Mouse (Mus musculus) MN1 (cell line): Measurements from ENCODE around the gene Spata48.

Source experiments
- DNase-seq: peaks from one replicate; pipeline ENCODE4 v3.0.0-alpha.2; 2016; ENCODE audit warnings: low spot score

Gene Spata48

GRCm38 (mm10) chr11:11461635-11462560 lies at the start of gene Spata48, which contains the start of gene Zpbp:
TSS of gene Spata48 (plus strand) at chr11:11462094.
TSS of gene Zpbp (minus strand) at chr11:11462408.
- no peak for DNase-seq

- no peak for DNase-seq
These were observed 47.7 kb upstream of the Spata48 start for GRCm38 (mm10) chr11:11414188-11414587.

- no peak for DNase-seq
These were observed 44.5 kb upstream of the Spata48 start for GRCm38 (mm10) chr11:11417356-11417755.

DNA sequence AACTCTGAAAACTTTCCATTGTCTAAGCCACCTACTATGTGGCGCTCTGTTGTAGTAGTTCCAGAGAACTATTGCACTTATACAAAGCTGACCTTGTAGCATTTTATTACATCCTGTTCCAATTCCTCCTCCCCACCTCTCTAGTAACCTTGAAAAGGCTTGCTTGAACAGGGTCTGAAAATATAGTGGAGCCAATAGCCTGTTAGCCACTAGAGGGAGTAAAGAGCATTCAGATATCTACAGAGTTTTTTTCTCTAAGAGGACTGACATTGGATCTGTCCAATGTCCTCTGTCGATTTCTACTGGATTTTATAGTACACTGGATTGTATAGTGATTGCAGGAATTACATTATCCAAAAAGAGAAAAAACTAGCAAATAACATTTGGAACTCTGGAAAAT lies 6.9 kb upstream of the Spata48 start:
- DNase-seq = no peak

DNA sequence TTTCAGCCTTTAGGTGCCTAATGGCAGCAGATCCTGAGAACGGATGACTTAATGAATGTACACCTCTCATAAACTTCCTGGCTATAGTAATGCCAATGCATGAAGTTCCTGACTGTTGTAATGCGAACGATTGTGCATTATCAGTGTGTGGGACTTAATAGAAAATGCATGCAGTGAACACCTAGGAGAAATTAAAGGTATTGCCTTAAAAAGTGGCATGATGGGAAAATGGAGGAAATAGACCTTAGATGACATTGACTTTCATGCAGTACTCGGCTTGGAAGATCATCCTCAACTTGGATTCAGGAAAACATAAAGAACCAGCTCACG lies 632 bp downstream of the Spata48 start:
- DNase-seq = no peak

DNA sequence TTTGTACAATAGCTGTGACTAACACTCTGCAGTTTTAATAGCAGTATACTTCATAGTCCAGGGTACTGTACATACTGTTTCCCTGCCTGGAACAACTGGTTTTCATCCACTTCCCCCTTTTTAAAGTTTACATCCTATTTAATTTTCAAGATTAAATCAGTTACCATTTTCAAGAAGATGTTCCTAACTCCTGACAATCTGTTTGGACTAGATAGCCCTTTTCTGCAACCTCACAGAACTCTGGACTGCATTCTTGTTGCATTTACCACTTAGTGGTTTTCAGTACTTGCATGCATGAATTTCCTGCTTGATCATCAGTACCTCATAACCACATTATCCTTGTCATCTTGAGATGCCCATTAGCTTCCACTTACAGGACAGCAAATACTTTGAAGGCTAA lies 7.0 kb downstream of the Spata48 start:
- no peak for DNase-seq

- DNase-seq = no peak
These were observed 22.5 kb downstream of the Spata48 start for GRCm38 (mm10) chr11:11484378-11484777.

DNA sequence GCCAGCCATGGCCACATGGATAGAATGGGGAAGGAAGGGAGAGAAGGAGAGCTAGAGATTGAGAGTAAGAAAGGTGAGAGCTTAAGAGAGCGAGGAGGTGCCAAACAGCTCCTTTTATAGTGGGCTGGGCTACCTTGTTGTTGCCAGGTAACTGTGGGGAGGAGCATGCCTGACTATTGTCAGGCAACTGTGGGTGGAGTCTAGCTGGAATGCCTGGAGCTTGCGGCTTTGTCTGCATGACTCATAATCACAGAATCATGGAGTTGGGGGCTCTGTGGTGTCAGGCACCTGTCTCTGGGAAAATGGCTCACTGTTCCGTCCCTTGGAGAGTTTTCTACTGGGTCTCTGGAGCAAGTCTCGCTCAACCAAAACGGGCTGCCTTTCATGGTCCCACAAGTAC lies 30.1 kb downstream of the Spata48 start:
- DNase-seq = no peak

- no peak for DNase-seq
These were observed 33.8 kb downstream of the Spata48 start for GRCm38 (mm10) chr11:11495697-11496096.

- DNase-seq = peak; percentile 11
These were observed 38.0 kb downstream of the Spata48 start for GRCm38 (mm10) chr11:11499944-11500343.

DNA sequence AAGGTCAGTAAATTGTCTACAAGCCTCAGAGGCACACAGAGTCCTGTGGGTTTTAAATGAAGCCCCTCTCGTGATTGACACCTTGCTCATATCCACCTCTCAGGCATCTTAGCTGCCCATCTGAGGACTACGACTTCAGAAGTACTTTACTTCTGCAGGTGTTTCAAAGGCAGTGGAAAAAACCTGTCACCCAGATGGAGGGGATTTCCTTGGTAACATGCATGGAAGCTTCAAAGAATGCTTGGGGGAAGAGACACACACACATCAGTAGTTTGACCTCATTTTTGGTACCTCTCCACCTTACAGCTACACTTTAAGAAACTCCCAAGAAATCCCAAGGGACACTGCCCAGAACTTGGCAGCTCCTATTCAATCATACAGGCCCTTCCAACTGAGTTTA lies 44.3 kb downstream of the Spata48 start:
- no peak for DNase-seq

DNA sequence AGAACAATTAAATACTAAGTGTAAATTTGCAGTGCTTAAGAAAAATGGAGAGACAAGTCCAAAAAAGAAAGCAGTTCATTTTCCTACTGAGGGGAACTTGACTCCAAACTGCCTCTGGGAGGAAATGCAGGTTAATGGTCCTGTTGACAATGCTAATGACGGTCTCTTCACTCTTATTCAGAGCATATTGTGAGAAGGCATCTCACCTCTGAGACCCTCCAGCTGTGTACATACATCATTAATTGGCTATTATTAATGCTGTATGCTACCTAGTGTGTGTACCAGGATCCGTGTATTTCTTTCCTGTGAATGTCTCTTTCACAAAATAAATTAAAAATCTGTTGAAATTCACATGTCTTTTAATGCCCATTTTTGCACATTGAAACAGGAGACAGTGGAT lies 47.5 kb downstream of the Spata48 start:
- DNase-seq = no peak

GRCm38 (mm10) chr11:11512056-11512455 lies 50.2 kb downstream of the Spata48 start:
- DNase-seq = no peak

DNA sequence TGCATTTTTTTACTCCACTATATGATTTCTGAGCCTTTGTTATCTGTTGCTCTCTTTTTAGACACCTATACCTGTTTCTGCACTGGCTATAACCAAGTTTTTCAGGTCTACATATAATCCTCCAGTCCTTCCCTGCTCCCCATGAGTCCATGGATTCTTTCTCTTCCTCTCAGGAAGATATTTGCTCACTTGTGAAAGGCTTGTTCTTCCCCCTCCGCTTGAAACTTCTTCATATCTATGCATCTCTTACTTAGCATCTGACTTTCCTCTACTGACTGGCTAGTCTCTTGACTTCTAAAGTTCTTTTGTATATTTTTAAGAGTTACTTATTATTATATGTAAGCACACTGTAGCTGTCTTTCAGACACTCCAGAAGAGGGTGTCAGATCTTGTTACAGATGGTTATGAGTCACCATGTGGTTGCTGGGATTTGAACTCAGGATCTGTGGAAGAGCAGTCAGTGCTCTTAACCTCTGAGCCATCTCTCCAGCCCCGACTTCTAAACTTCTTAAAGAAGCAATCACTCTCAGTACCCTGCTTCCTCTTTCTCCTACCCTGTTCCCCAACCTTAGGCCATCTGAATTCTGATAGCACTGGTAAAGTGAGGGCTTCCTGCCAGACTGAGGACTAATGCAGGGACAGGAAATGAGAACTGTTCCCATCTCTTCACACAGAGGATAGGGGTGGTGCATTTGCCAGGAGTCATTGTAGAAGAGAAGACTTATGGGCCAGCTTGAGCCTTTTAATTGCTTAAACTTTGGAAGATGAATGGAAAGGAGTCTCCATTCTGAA lies 51.3 kb downstream of the Spata48 start:
- DNase-seq = no peak

- DNase-seq = no peak
These were observed 53.0 kb downstream of the Spata48 start for GRCm38 (mm10) chr11:11514920-11515319.

- DNase-seq = no peak
These were observed 56.0 kb downstream of the Spata48 start for GRCm38 (mm10) chr11:11517781-11518435.

DNA sequence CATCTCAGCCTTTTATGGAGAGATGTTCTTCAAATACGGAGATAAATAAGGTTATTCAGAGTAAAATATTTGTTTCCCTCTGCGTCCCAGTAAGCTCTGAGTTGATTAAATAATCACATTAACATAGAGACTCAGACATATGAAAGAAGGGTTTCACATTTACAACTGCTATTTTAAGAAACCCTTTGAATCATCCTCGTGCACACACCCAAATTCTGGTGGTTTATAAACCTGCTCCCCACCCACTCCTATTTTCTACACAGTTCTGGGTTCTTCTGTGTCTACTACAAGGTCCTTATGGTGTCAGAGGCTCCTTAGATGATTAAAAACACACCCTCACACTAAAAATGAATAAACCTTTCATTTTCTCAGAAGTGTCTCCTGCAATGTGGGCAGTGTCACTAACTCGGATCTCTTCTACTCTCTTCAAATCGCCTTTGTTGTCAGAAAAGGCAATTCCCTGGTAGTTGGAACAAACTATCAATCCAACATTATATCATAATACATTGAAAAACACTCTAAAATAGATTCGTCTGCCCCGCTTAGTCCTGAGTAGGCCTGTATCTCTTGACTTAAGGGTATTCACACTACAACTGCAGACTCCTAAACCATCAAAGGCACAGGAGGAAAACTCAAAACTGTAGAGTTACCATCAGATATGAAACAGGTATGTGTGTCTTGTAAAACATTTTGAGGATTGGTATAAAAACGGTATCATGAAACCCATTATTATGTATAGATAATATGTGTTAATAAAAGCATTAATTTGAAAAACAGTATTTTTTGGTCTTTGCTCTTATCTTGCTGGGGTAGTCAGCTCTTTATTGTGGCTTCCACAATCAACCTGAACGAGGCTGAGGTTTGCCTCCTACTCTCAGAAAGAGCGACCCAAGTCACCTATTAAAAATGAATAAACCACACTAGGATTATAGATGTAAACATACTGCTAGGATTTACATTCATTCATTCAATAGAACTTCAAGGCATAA lies 57.7 kb downstream of the Spata48 start:
- no peak for DNase-seq

- DNase-seq = no peak
These were observed 60.1 kb downstream of the Spata48 start for GRCm38 (mm10) chr11:11521908-11522441.

DNA sequence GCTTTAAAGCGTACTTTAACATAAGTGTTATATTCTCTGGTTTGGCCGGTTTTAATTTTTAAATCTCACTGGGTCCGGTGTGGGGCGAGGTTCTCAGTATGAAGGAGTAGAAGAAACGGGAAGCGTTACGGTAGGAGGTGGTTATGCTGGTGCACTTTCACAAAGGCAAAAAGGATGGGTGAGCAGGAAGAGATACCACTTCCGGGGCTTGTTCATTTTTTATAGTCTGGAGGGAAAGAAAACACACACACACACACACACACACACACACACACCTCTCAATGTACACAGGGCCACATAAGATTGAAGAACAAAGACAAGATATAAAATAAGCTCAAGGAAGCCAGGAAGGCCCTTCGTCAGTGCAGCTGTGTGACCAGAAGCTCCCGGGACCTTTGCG lies 66.9 kb downstream of the Spata48 start:
- DNase-seq = no peak

DNA sequence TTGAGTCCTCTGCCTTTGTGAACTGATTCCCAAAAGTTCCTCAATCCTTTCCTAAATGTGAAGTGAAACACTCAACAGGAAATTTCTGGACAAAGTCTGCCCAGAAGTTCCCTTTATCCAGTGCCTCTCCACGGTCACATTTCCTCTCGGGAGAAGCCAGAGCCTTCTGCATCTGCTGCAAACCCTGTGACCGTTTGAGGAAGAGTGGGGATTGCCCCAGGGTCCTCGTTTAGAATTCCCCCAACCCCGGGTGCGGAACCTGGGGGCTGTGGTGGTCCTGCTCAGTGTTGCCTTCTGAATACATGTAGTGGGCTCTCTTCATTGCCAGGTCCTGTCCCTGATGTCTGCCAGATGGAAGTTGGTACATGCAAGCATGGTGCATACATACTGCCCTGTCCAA lies 67.3 kb downstream of the Spata48 start:
- DNase-seq = no peak

- DNase-seq = no peak
These were observed 68.2 kb downstream of the Spata48 start for GRCm38 (mm10) chr11:11530126-11530525.
